Mouse (Mus musculus) heart, embryonic 15.5 days (tissue): ENCODE results near the gene Sfi1. TPM values are rescaled to one million over a fixed set of nuclear protein-coding genes. Genes with fewer than 3 reads are reported as not detected.

Experiments
- ATAC-seq: fragments of 200-750 bp; cut with Nextera tagmentation; replicated peaks from 2 replicates; pipeline ENCODE4 v1.8.0; 2017; ENCODE audit warnings: low read depth, moderate TSS enrichment; ENCODE audit not compliant: insufficient number of reproducible peaks, insufficient read depth, low FRiP score
- H3K27ac ChIP-seq: fragments of 300-500 bp; sonication (generic); 2 replicates; pipeline ENCODE4 v1.5.1; 2015; ENCODE audit warnings: mild to moderate bottlenecking, inconsistent platforms
- H3K27me3 ChIP-seq: fragments of 300-500 bp; sonication (generic); 2 replicates; pipeline ENCODE4 v1.6.1; 2015; ENCODE audit warnings: inconsistent platforms
- H3K36me3 ChIP-seq: fragments of 300-500 bp; sonication (generic); 2 replicates; pipeline ENCODE4 v1.6.1; 2015; ENCODE audit warnings: mild to moderate bottlenecking, inconsistent platforms
- H3K4me1 ChIP-seq: fragments of 300-500 bp; sonication (generic); replicated peaks from 2 replicates; pipeline ENCODE4 v1.6.1; 2015; ENCODE audit warnings: inconsistent platforms
- H3K4me2 ChIP-seq: fragments of 300-500 bp; sonication (generic); 2 replicates; pipeline ENCODE4 v1.6.1; 2015; ENCODE audit warnings: inconsistent platforms, mild to moderate bottlenecking, moderate library complexity
- H3K4me3 ChIP-seq: fragments of 300-500 bp; sonication (generic); 2 replicates; pipeline ENCODE4 v1.5.1; 2015; ENCODE audit warnings: mild to moderate bottlenecking, inconsistent platforms
- H3K9ac ChIP-seq: fragments of 300-500 bp; sonication (generic); 2 replicates; pipeline ENCODE4 v1.6.1; 2015; ENCODE audit warnings: mild to moderate bottlenecking, inconsistent platforms
- H3K9me3 ChIP-seq: fragments of 300-500 bp; sonication (generic); replicated peaks from 2 replicates; pipeline ENCODE4 v1.6.1; 2016; ENCODE audit warnings: inconsistent platforms
- WGBS: fragments of 180-500 bp; shearing (Covaris S2); methylation state at CpG from one replicate; pipeline ENCODE4 v1.1.7; 2015; ENCODE audit warnings: mixed read lengths; 5-methylcytosine and 5-hydroxymethylcytosine counted together
- polyA plus RNA-seq: library from polyadenylated mRNA; unstranded; fragments of >200 nt; fragmentation: Nextera tagmentation; extraction: Ambion mirVana; gene quantifications from 2 replicates; pipeline ENCODE4 v1.2.1, GENCODE M21; 2015

Gene Sfi1
- polyA plus RNA-seq, result 10.9 and 12.0 TPM in 2 replicates

- 80% methylated on average over 25 of the region's 25 CpGs for WGBS
Observed at GRCm38 (mm10) chr11:3193363-3193762, at the start of gene Sfi1. Gene Sfi1, minus strand, starts transcription at chr11:3193463.

GRCm38 (mm10) chr11:3242395-3242794, 49.1 kb upstream of the Sfi1 start:
- Histone ChIP-seq H3K4me2 (no peak overlapping the region), H3K4me1 (no peaks in the 10 kb centered on the region), H3K9me3 (no peaks in the 10 kb centered on the region), H3K27ac (no peak overlapping the region), H3K27me3 (no peaks in the 10 kb centered on the region), H3K36me3 (peaks cover 92% of the 10 kb centered on the region), H3K9ac (no peak overlapping the region), H3K4me3 (no peak overlapping the region)
- WGBS, result 92% methylated on average over 7 of the region's 7 CpGs
- no peak for ATAC-seq

More at GRCm38 (mm10) chr11:3193363-3193762, at the start of gene Sfi1:
- no peak within 1 kb of the TSS for H3K4me2 ChIP-seq
- H3K27ac ChIP-seq, result no peak within 1 kb of the TSS
- H3K4me1 ChIP-seq, result no peaks in the 10 kb centered on the region
- H3K27me3 ChIP-seq, result no peaks in the 10 kb centered on the region
- H3K36me3 ChIP-seq, result no peaks in the 10 kb centered on the region
- no peak within 1 kb of the TSS for H3K4me3 ChIP-seq
- H3K9ac ChIP-seq, result no peak within 1 kb of the TSS
- H3K9me3 ChIP-seq, result no peaks in the 10 kb centered on the region
- no peak for ATAC-seq

GRCm38 (mm10) chr11:3235277-3235676, 42.0 kb upstream of the Sfi1 start:
- 85% methylated on average over 5 of the region's 5 CpGs for WGBS
- Histone ChIP-seq H3K36me3 (peaks cover 78% of the 10 kb centered on the region), H3K4me1 (no peaks in the 10 kb centered on the region), H3K9ac (no peak overlapping the region), H3K4me3 (no peak overlapping the region), H3K4me2 (no peak overlapping the region), H3K9me3 (no peaks in the 10 kb centered on the region), H3K27ac (no peak overlapping the region), H3K27me3 (no peaks in the 10 kb centered on the region)
- ATAC-seq, result no peak

GRCm38 (mm10) chr11:3233704-3234103, 40.4 kb upstream of the Sfi1 start:
- 89% methylated on average over 4 of the region's 4 CpGs for WGBS

GRCm38 (mm10) chr11:3232248-3232647, 39.0 kb upstream of the Sfi1 start:
- ATAC-seq, result no peak
- no peak overlapping the region for H3K4me2 ChIP-seq
- no peak overlapping the region for H3K4me3 ChIP-seq
- 89% methylated on average over 3 of the region's 3 CpGs for WGBS
- H3K9ac ChIP-seq, result no peak overlapping the region
- H3K36me3 ChIP-seq, result peaks cover 73% of the 10 kb centered on the region
- H3K9me3 ChIP-seq, result no peaks in the 10 kb centered on the region
- H3K27me3 ChIP-seq, result no peaks in the 10 kb centered on the region
- no peak overlapping the region for H3K27ac ChIP-seq
- no peaks in the 10 kb centered on the region for H3K4me1 ChIP-seq

More at GRCm38 (mm10) chr11:3233704-3234103, 40.4 kb upstream of the Sfi1 start:
- no peak for ATAC-seq
- Histone ChIP-seq H3K9me3 (no peaks in the 10 kb centered on the region), H3K4me2 (no peak overlapping the region), H3K4me3 (no peak overlapping the region), H3K36me3 (peaks cover 78% of the 10 kb centered on the region), H3K27ac (no peak overlapping the region), H3K9ac (no peak overlapping the region), H3K4me1 (no peaks in the 10 kb centered on the region), H3K27me3 (no peaks in the 10 kb centered on the region)

GRCm38 (mm10) chr11:3227113-3227512, 33.9 kb upstream of the Sfi1 start:
- Histone ChIP-seq H3K27me3 (no peaks in the 10 kb centered on the region), H3K4me3 (no peak overlapping the region), H3K4me1 (no peaks in the 10 kb centered on the region), H3K9ac (no peak overlapping the region), H3K36me3 (peaks cover 82% of the 10 kb centered on the region), H3K9me3 (no peaks in the 10 kb centered on the region), H3K4me2 (no peak overlapping the region), H3K27ac (no peak overlapping the region)
- 87% methylated on average over 3 of the region's 3 CpGs for WGBS
- no peak for ATAC-seq

- ATAC-seq, result no peak
Observed at GRCm38 (mm10) chr11:3223105-3223504, 29.8 kb upstream of the Sfi1 start.

GRCm38 (mm10) chr11:3212526-3212925, 19.3 kb upstream of the Sfi1 start:
- H3K27me3 ChIP-seq, result no peaks in the 10 kb centered on the region
- peaks cover 66% of the 10 kb centered on the region for H3K36me3 ChIP-seq
- no peaks in the 10 kb centered on the region for H3K4me1 ChIP-seq
- H3K9ac ChIP-seq, result no peak overlapping the region
- WGBS, result 69% methylated on average over 1 of the region's 1 CpGs
- H3K9me3 ChIP-seq, result no peaks in the 10 kb centered on the region
- no peak overlapping the region for H3K27ac ChIP-seq
- no peak for ATAC-seq
- H3K4me2 ChIP-seq, result no peak overlapping the region
- no peak overlapping the region for H3K4me3 ChIP-seq

More at GRCm38 (mm10) chr11:3223105-3223504, 29.8 kb upstream of the Sfi1 start:
- no peak overlapping the region for H3K4me2 ChIP-seq
- H3K4me3 ChIP-seq, result no peak overlapping the region
- no peaks in the 10 kb centered on the region for H3K9me3 ChIP-seq
- no peaks in the 10 kb centered on the region for H3K4me1 ChIP-seq
- WGBS, result 73% methylated on average over 5 of the region's 5 CpGs
- no peak overlapping the region for H3K27ac ChIP-seq
- peaks cover 75% of the 10 kb centered on the region for H3K36me3 ChIP-seq
- no peak overlapping the region for H3K9ac ChIP-seq
- no peaks in the 10 kb centered on the region for H3K27me3 ChIP-seq

GRCm38 (mm10) chr11:3206783-3207182, 13.5 kb upstream of the Sfi1 start:
- 94% methylated on average over 3 of the region's 3 CpGs for WGBS

GRCm38 (mm10) chr11:3205207-3205606, 11.9 kb upstream of the Sfi1 start:
- H3K27ac ChIP-seq, result no peak overlapping the region
- H3K4me1 ChIP-seq, result 0 out of 2 replicates have a peak, but pooled peaks cover 3% of the 10 kb centered on the region
- no peaks in the 10 kb centered on the region for H3K9me3 ChIP-seq
- H3K4me3 ChIP-seq, result no peak overlapping the region
- H3K9ac ChIP-seq, result no peak overlapping the region
- WGBS, result 84% methylated on average over 3 of the region's 3 CpGs
- no peak for ATAC-seq
- H3K4me2 ChIP-seq, result no peak overlapping the region
- no peaks in the 10 kb centered on the region for H3K27me3 ChIP-seq
- H3K36me3 ChIP-seq, result peaks cover 33% of the 10 kb centered on the region

More at GRCm38 (mm10) chr11:3206783-3207182, 13.5 kb upstream of the Sfi1 start:
- Histone ChIP-seq H3K9me3 (no peaks in the 10 kb centered on the region), H3K4me1 (0 out of 2 replicates have a peak, but pooled peaks cover 3% of the 10 kb centered on the region), H3K27ac (no peak overlapping the region), H3K27me3 (no peaks in the 10 kb centered on the region), H3K4me3 (no peak overlapping the region), H3K36me3 (peaks cover 40% of the 10 kb centered on the region), H3K9ac (no peak overlapping the region), H3K4me2 (no peak overlapping the region)
- no peak for ATAC-seq

- 85% methylated on average over 2 of the region's 2 CpGs for WGBS
- ATAC-seq, result no peak
- H3K9ac ChIP-seq, result no peak overlapping the region
- peaks cover 21% of the 10 kb centered on the region; the same call in 1 of the 2 replicates for H3K36me3 ChIP-seq
- H3K27ac ChIP-seq, result no peak overlapping the region
- H3K9me3 ChIP-seq, result no peaks in the 10 kb centered on the region
- no peaks in the 10 kb centered on the region for H3K27me3 ChIP-seq
- H3K4me1 ChIP-seq, result 0 out of 2 replicates have a peak, but pooled peaks cover 3% of the 10 kb centered on the region
- peak overlapping the region; percentile 40 for H3K4me2 ChIP-seq
- peak overlapping the region; percentile 48 for H3K4me3 ChIP-seq
Observed at GRCm38 (mm10) chr11:3203771-3204170, 10.5 kb upstream of the Sfi1 start.

GRCm38 (mm10) chr11:3202781-3203441, 9.6 kb upstream of the Sfi1 start:
- Histone ChIP-seq H3K9me3 (no peaks in the 10 kb centered on the region), H3K27me3 (no peaks in the 10 kb centered on the region), H3K9ac (peak overlapping the region; percentile 52), H3K27ac (peak overlapping the region; percentile 48), H3K4me1 (0 out of 2 replicates have a peak, but pooled peaks cover 3% of the 10 kb centered on the region), H3K4me2 (peak overlapping the region; percentile 40), H3K36me3 (peaks cover 17% of the 10 kb centered on the region; the same call in 1 of the 2 replicates), H3K4me3 (peak overlapping the region; percentile 48)
- peak; percentile 23 for ATAC-seq
- 0% methylated on average over 22 of the region's 57 CpGs for WGBS
